30 mouse cellular contexts compared by ENCODE assay signal in genomic region chr17:56769950-56770349, GRCm38 (mm10). TPM values are rescaled to one million over a fixed set of nuclear protein-coding genes. Genes with fewer than 3 reads are reported as not detected.
"Had no signal": no experiment of that assay in that cellular context is flagged by ENCODE, and none has a peak within 500 bp of the region (broad histone marks: within the 10 kb centered on the region; RNA-seq: fewer than 3 reads in every experiment).

Prr22 (plus strand) TSS chr17:56770250.

- ATAC-seq: liver, embryonic 12.5 days; liver, postnatal 0 days; lung, postnatal 0 days; midbrain, embryonic 15.5 days; midbrain, embryonic 16.5 days had no signal

- DNase-seq: left cerebral cortex, postnatal 4 days; liver; liver, embryonic 13.5 days; liver, postnatal 0 days; lung, adult 18-20 months; lung, adult 2 months; lung, embryonic 14.5 days; lung, postnatal 10 days; lung, postnatal 14 days; lung, postnatal 36 days; lung, postnatal 4 days; midbrain, embryonic 14.5 days had no signal

- H3K4me2 ChIP-seq: limb, embryonic 12.5 days; limb, embryonic 13.5 days; limb, embryonic 15.5 days; liver, embryonic 11.5 days; liver, embryonic 12.5 days; liver, embryonic 13.5 days; liver, embryonic 15.5 days; lung, embryonic 14.5 days; lung, embryonic 15.5 days; midbrain, embryonic 11.5 days; midbrain, embryonic 12.5 days; midbrain, embryonic 15.5 days had no signal

- H3K9me3 ChIP-seq: limb, embryonic 10.5 days; limb, embryonic 12.5 days; limb, embryonic 13.5 days; limb, embryonic 15.5 days; liver, embryonic 12.5 days; liver, embryonic 13.5 days; liver, embryonic 15.5 days; lung, embryonic 15.5 days; megakaryocyte, embryonic 14.5 days; midbrain, embryonic 12.5 days; midbrain, embryonic 15.5 days had no signal

- H3K27me3 ChIP-seq: limb, embryonic 12.5 days; limb, embryonic 13.5 days; limb, embryonic 15.5 days; liver, embryonic 12.5 days; liver, embryonic 13.5 days; liver, embryonic 15.5 days; lung, embryonic 15.5 days; midbrain, embryonic 12.5 days; midbrain, embryonic 15.5 days had no signal

- H3K27ac ChIP-seq: left cerebral cortex, adult 2 months; limb, embryonic 10.5 days; limb, embryonic 12.5 days; limb, embryonic 13.5 days; limb, embryonic 15.5 days; liver, embryonic 12.5 days; liver, embryonic 13.5 days; liver, embryonic 14.5 days; liver, embryonic 15.5 days; lung, embryonic 15.5 days; macrophage; midbrain, embryonic 12.5 days; midbrain, embryonic 15.5 days had no signal

- H3K9ac ChIP-seq: limb, embryonic 12.5 days; limb, embryonic 13.5 days; limb, embryonic 15.5 days; liver, embryonic 12.5 days; liver, embryonic 13.5 days; liver, embryonic 14.5 days; liver, embryonic 15.5 days; liver, postnatal 0 days; lung, embryonic 14.5 days; lung, embryonic 15.5 days; midbrain, embryonic 12.5 days; midbrain, embryonic 15.5 days had no signal

- H3K4me3 ChIP-seq: left cerebral cortex, adult 2 months; limb, embryonic 10.5 days; limb, embryonic 12.5 days; limb, embryonic 13.5 days; limb, embryonic 15.5 days; liver, embryonic 12.5 days; liver, embryonic 13.5 days; liver, embryonic 15.5 days; lung, embryonic 15.5 days; megakaryocyte, embryonic 14.5 days; midbrain, embryonic 12.5 days; midbrain, embryonic 15.5 days; myocyte had no signal

RNA-seq across cellular contexts. Expression of gene Prr22, which starts in this region (rescaled TPM):
- polyA plus RNA-seq: macrophage had no signal
